Mouse (Mus musculus): Measurements from ENCODE around the gene Sh3bp2. TPM values are rescaled to one million over a fixed set of nuclear protein-coding genes. Genes with fewer than 3 reads are reported as not detected.
A peak's percentile ranks its signal among the peaks of the same experiment; 100 is the strongest.
"Not testable (repeated sequence)": the region's sequence is repeated elsewhere in the genome, so short reads cannot be mapped to it uniquely, and the experiment has no call there.

Sh3bp2 gene
- polyA plus RNA-seq, 1 experiment from 2014 or later: 8.7 TPM

- H3K27me3 ChIP-seq (replicated peaks; ENCODE audit: low read depth, poor library complexity, severe bottlenecking): no peaks in the 10 kb centered on the region; the same call in 1 of the 2 replicates
- DNase-seq (ENCODE audit: low spot score): peak; percentile 85
- H3K9me3 ChIP-seq: no peaks in the 10 kb centered on the region
- peak overlapping the region; percentile 92 for H3K4me3 ChIP-seq
- peaks cover 35% of the 10 kb centered on the region for H3K36me3 ChIP-seq (replicated peaks)
- H3K4me1 ChIP-seq: peaks cover 21% of the 10 kb centered on the region
- WGBS: under 1% methylated on average over 49 of the region's 49 CpGs
- peak overlapping the region; percentile 96 for H3K27ac ChIP-seq (replicated peaks)
Measured at GRCm38 (mm10) chr5:34549483-34550221, 24.0 kb downstream of the Sh3bp2 start.

DNA sequence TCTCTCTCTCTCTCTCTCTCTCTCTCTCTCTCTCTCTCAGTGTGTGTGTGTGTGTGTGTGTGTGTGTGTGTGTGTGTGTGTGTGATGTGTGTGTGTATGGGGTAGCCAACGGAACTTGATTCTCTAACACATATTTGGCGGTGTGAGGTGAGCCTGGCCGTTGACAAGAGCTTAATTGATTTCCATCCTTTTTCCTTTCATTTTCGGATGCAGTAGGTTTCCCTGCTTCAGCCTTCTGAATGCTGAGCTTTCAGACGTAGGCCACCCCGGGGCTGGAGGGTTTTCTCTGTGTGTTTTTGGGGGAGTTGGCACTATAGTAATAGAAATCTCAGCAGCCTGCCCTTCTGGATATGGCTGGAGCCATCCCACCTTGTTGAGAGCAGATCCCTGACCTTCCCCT lies 24.6 kb downstream of the Sh3bp2 start:
- Histone ChIP-seq H3K4me1 (peaks cover 21% of the 10 kb centered on the region), H3K27ac (replicated peaks) (peak overlapping the region; percentile 96), H3K36me3 (replicated peaks) (peaks cover 41% of the 10 kb centered on the region), H3K4me3 (peak overlapping the region; percentile 92), H3K9me3 (no peaks in the 10 kb centered on the region), H3K27me3 (replicated peaks; ENCODE audit: low read depth, poor library complexity, severe bottlenecking) (no peaks in the 10 kb centered on the region; the same call in 1 of the 2 replicates)
- 26% methylated on average over 6 of the region's 6 CpGs for WGBS
- DNase-seq (ENCODE audit: low spot score): no peak

DNA sequence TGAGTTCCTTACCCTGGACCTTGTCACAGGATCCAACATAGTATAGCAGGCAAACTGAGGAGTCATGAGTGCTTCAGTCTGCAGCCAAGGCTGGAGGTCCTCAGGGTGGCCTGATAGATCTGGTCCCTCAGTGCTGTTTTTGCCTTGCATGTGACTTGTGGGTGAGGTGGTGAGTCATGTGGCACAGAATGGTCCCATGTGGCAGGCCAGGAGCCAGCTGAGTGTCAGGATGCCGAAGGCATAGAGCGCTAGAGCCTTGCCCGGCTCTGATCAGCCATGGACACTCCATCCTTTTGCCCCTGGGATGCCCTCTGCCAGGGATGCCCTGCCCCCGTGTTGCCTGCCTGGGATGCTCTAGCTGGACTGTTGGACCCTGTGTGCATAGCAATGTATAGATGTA lies 26.2 kb downstream of the Sh3bp2 start:
- Histone ChIP-seq H3K4me1 (peaks cover 21% of the 10 kb centered on the region), H3K9me3 (no peaks in the 10 kb centered on the region), H3K27me3 (replicated peaks; ENCODE audit: low read depth, poor library complexity, severe bottlenecking) (no peaks in the 10 kb centered on the region; the same call in 1 of the 2 replicates), H3K4me3 (no peak overlapping the region), H3K27ac (replicated peaks) (no peak overlapping the region), H3K36me3 (replicated peaks) (peaks cover 57% of the 10 kb centered on the region)
- 96% methylated on average over 4 of the region's 4 CpGs for WGBS
- no peak for DNase-seq (ENCODE audit: low spot score)

GRCm38 (mm10) chr5:34563854-34564253 lies 38.2 kb downstream of the Sh3bp2 start:
- DNase-seq (ENCODE audit: low spot score): no peak
- H3K27ac ChIP-seq (replicated peaks): no peak overlapping the region
- H3K9me3 ChIP-seq: no peaks in the 10 kb centered on the region
- 0 out of 2 replicates have a peak, but pooled peaks cover 2% of the 10 kb centered on the region for H3K4me1 ChIP-seq
- 94% methylated on average over 1 of the region's 1 CpGs for WGBS
- H3K4me3 ChIP-seq: no peak overlapping the region
- H3K36me3 ChIP-seq (replicated peaks): peaks cover 61% of the 10 kb centered on the region
- no peaks in the 10 kb centered on the region for H3K27me3 ChIP-seq (replicated peaks; ENCODE audit: low read depth, poor library complexity, severe bottlenecking)

- 89% methylated on average over 4 of the region's 4 CpGs for WGBS
- Histone ChIP-seq H3K4me1 (0 out of 2 replicates have a peak, but pooled peaks cover 2% of the 10 kb centered on the region), H3K27ac (replicated peaks) (no peak overlapping the region), H3K36me3 (replicated peaks) (peaks cover 56% of the 10 kb centered on the region), H3K27me3 (replicated peaks; ENCODE audit: low read depth, poor library complexity, severe bottlenecking) (no peaks in the 10 kb centered on the region), H3K4me3 (no peak overlapping the region), H3K9me3 (no peaks in the 10 kb centered on the region)
- DNase-seq (ENCODE audit: low spot score): no peak
Measured at GRCm38 (mm10) chr5:34564291-34564690, 38.7 kb downstream of the Sh3bp2 start.

- 85% methylated on average over 7 of the region's 7 CpGs for WGBS
- no peaks in the 10 kb centered on the region for H3K9me3 ChIP-seq
- H3K36me3 ChIP-seq (replicated peaks): peaks cover 42% of the 10 kb centered on the region
- H3K27me3 ChIP-seq (replicated peaks; ENCODE audit: low read depth, poor library complexity, severe bottlenecking): no peaks in the 10 kb centered on the region
- no peak for DNase-seq (ENCODE audit: low spot score)
- no peak overlapping the region for H3K4me3 ChIP-seq
- 0 out of 2 replicates have a peak, but pooled peaks cover 2% of the 10 kb centered on the region for H3K4me1 ChIP-seq
- H3K27ac ChIP-seq (replicated peaks): no peak overlapping the region
Measured at GRCm38 (mm10) chr5:34565545-34566283, 40.1 kb downstream of the Sh3bp2 start.

GRCm38 (mm10) chr5:34571551-34571950 lies 45.9 kb downstream of the Sh3bp2 start:
- Histone ChIP-seq H3K9me3 (no peaks in the 10 kb centered on the region), H3K27ac (replicated peaks) (no peak overlapping the region), H3K4me1 (peaks cover 20% of the 10 kb centered on the region), H3K36me3 (replicated peaks) (no peaks in the 10 kb centered on the region), H3K27me3 (replicated peaks; ENCODE audit: low read depth, poor library complexity, severe bottlenecking) (no peaks in the 10 kb centered on the region), H3K4me3 (no peak overlapping the region)
- DNase-seq (ENCODE audit: low spot score): no peak
- WGBS: 78% methylated on average over 3 of the region's 3 CpGs

GRCm38 (mm10) chr5:34572568-34572967 lies 46.9 kb downstream of the Sh3bp2 start:
- not testable (repeated sequence) for H3K9me3 ChIP-seq; DNase-seq (ENCODE audit: low spot score); H3K36me3 ChIP-seq (replicated peaks); H3K27me3 ChIP-seq (replicated peaks; ENCODE audit: low read depth, poor library complexity, severe bottlenecking)
- peak overlapping the region; percentile 98 for H3K27ac ChIP-seq (replicated peaks)
- peaks cover 20% of the 10 kb centered on the region for H3K4me1 ChIP-seq
- H3K4me3 ChIP-seq: peak overlapping the region; percentile 100
- WGBS: 51% methylated on average over 4 of the region's 4 CpGs

DNA sequence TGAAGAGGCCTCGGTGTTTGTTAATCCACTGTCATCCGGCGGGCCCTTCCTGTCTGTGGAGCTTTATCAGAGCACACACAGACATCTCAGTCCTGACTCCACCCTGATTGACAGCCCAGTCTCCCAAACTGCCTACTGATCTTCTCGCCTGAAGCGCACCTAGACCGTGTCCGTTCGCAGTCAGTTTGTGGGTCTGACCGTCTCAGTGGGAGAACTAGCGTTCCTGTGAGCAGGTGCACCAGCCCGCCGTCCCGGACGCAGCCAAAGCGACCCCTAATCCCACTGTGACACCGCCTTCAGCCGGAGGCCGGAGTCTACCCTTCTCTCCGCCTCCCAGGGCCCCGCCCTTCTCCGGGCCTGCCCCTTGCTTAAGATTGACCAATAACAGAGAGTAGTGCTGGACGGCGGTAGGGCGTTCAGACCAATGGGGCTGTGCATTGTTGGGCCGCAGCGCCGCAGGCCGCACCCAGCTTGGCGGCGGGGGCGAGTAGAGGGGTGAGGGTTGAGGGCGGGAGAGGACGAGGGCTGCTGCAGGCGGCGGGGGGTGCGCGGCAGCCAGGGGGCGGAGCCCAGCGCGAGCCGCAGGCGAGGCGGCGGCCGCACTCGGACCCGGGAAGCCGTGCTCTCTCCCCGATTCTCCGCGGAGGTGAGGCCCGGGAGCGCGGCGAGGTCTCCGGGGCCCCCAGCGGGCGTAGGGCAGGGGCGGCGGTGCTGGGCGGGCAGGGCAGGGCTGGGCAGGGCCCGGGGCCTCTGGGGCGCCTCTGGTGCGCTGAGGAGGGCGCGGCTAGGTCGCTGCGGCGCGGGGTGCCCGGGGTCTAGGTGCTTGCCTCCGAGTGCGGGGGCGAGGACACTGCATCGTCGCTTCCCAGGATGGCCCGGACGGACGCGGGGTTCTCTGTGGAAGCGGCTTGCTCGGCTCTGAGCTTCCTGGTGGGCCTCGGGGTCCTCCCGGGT lies 47.9 kb downstream of the Sh3bp2 start, which contains the start of gene Add1:
TSS of gene Add1 (plus strand) at position 397 of the 954 bp plus-strand sequence.
- DNase-seq (ENCODE audit: low spot score): peak; percentile 97
- H3K4me1 ChIP-seq: peaks cover 20% of the 10 kb centered on the region
- no peaks in the 10 kb centered on the region for H3K27me3 ChIP-seq (replicated peaks; ENCODE audit: low read depth, poor library complexity, severe bottlenecking)
- peaks cover 13% of the 10 kb centered on the region for H3K36me3 ChIP-seq (replicated peaks)
- peak within 1 kb of the TSS; percentile 98 for H3K27ac ChIP-seq (replicated peaks)
- H3K4me3 ChIP-seq: peak within 1 kb of the TSS; percentile 100
- no peaks in the 10 kb centered on the region for H3K9me3 ChIP-seq
- WGBS: under 1% methylated on average over 78 of the region's 84 CpGs

- Histone ChIP-seq H3K27me3 (replicated peaks; ENCODE audit: low read depth, poor library complexity, severe bottlenecking) (no peaks in the 10 kb centered on the region), H3K4me3 (peak overlapping the region; percentile 100), H3K4me1 (peaks cover 20% of the 10 kb centered on the region), H3K9me3 (no peaks in the 10 kb centered on the region), H3K36me3 (replicated peaks) (peaks cover 13% of the 10 kb centered on the region), H3K27ac (replicated peaks) (peak overlapping the region; percentile 98)
- peak; percentile 14 for DNase-seq (ENCODE audit: low spot score)
- whole genome bisulfite sequencing: 45% methylated on average over 10 of the region's 10 CpGs
Measured at GRCm38 (mm10) chr5:34574721-34575120, 49.1 kb downstream of the Sh3bp2 start.

DNA sequence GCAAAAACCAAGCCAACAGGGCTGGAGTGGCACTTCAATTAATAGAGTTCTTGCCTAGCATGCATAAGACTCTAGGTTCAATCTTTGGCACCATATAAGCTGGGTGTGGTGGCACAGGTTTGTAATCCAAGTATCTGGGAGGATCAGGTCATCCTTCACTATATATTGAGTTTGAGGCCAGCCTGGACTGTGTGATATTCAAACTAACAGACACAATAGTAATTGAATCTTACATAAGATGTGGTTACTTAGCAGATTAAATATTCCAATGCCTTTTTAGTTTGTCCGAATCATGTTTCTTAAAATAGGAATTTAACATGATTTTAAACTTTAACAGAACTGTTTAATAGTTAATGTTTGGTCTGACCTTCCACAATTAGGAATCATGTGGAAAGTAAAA lies 50.6 kb downstream of the Sh3bp2 start:
- peaks cover 13% of the 10 kb centered on the region for H3K36me3 ChIP-seq (replicated peaks)
- DNase-seq (ENCODE audit: low spot score): no peak
- WGBS: 97% methylated on average over 1 of the region's 1 CpGs
- H3K27me3 ChIP-seq (replicated peaks; ENCODE audit: low read depth, poor library complexity, severe bottlenecking): no peaks in the 10 kb centered on the region
- no peak overlapping the region for H3K27ac ChIP-seq (replicated peaks)
- H3K4me1 ChIP-seq: peaks cover 20% of the 10 kb centered on the region
- H3K4me3 ChIP-seq: no peak overlapping the region
- H3K9me3 ChIP-seq: no peaks in the 10 kb centered on the region
